Mouse (Mus musculus) spleen, adult 2 months (tissue): ENCODE data around the gene Ptprg.

ENCODE experiments used
- CTCF ChIP-seq: fragments of 200-500 bp; IDR thresholded peaks from 2 replicates; pipeline ENCODE4 v1.5.1; 2011; ENCODE audit warnings: mild to moderate bottlenecking, inconsistent platforms; ENCODE audit not compliant: insufficient read depth, insufficient read length, insufficient replicate concordance; ENCODE audit errors: extremely low read depth
- POLR2A ChIP-seq: fragments of 200-500 bp; IDR thresholded peaks from 2 replicates; pipeline ENCODE4 v1.6.1; 2011; ENCODE audit warnings: low read depth, low read length, inconsistent platforms

DNA sequence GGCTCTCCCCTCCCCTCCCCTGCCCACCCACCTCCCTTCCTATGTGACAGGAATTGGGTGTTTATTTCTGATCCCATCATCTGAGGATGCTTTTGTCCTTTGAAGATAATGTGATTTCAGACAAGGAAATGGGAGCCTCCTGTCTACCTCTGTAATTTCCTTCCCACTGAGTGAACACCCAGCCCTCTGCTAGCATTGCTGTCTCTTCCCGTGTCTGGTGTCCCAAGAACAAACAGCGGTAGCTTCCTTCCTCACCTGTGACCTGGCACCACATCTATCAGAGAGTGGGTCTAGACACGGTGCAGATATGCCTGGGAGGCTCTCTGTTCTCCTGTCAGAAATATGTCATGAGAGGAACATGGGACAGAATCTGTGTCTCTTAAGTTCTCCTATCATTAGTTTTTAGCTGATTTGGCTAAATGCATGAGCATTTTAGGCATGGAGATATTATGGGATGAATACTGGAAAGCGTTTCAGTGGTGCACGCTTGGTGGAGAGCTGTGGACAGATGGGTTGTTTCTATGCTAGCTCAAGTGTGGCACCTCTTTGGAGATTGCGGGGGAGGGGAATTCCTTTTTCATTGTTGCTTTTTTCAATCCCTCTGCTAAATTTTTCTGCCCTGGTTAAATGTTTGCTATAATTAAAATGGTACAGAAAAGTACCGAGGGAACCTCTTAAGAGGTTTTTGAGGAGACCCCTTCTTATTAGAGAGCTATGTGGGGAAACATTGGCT, 509.5 kb downstream of the Ptprg start:
- TF ChIP-seq CTCF (no peak), POLR2A (no peak)
